Mouse (Mus musculus): Measurements from ENCODE around the gene Tm7sf2. TPM values are rescaled to one million over a fixed set of nuclear protein-coding genes. Genes with fewer than 3 reads are reported as not detected.

Gene Tm7sf2
- polyA plus RNA-seq, 1 experiment from 2014 or later = 37.3 TPM

DNA sequence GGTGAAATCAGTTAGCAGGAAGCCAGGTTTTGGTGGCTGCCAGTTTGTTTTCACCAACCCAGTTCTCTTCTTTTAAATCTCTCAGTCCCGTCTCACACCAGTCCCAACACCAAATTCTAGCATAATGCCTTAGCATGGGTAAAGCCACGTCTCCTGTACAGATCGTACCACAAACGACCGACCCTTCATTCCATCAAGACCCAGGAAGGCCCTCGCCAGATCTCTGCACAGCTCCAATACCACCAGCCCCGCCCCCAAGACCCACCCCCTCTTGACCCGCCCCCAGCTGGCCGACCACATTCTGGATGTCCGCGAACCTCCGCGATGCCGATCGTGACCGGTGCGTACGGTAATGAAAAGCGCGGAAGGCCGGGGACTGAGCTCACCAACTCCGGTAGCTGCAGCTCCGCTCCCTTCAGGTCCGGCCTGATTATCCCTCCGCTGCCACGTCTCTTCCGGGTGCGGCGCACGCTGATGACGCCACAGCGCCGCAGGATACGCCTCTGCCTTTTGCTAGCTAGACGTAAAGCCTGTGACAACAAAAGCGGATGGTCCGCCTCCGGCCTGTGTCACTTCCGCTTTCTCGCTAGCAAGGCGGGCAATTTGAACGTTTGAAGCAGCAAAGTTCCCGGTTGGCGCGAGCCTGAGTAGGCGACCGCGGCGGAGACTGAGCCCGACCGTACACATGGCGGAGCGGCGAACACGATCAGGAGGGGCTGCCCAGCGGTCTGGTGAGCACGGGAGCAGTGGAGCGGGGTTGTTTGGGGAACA, 16.5 kb upstream of the Tm7sf2 start, which contains the start of the genes Zfpl1 and Cdca5:
Zfpl1 (minus strand) TSS at position 479 of the 771 bp plus-strand sequence.
Cdca5 (plus strand) TSS at position 506 of the 771 bp plus-strand sequence.
- under 1% methylated on average over 58 of the region's 58 CpGs for WGBS
- peak within 1 kb of the TSS; percentile 89 for H3K27ac ChIP-seq (replicated peaks)

DNA sequence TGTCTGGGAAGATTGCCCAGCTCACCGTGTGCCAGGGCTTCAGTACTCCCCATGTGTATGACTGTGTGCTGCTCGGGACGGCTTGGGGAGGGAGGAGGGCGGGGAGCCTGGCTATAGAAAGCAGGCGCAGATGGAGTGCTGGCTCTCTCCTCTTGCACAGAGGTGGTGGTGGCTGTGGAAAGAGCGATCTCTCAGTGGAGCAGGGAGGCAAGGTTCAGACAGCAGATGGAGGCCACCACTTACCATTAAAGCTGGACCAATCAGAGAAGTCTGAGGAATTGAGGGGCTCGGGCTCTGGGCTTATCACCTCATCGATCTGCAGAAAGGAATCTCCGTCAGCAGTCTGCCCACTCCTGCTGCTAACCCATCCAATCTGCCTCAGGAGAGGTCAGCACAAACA, 14.0 kb upstream of the Tm7sf2 start, which contains the start of gene Gm28374:
Gm28374 (minus strand) TSS at position 101 of the 400 bp plus-strand sequence.
- peak within 1 kb of the TSS; percentile 24; the same call in 1 of the 2 replicates for H3K4me3 ChIP-seq
- peaks cover 33% of the 10 kb centered on the region for H3K4me1 ChIP-seq
- no peaks in the 10 kb centered on the region for H3K27me3 ChIP-seq (ENCODE audit: low read depth, poor library complexity, severe bottlenecking)
- 91% methylated on average over 9 of the region's 9 CpGs for WGBS
- no peak for DNase-seq (ENCODE audit: low spot score)
- no peak within 1 kb of the TSS for H3K27ac ChIP-seq (replicated peaks)
- no peaks in the 10 kb centered on the region for H3K9me3 ChIP-seq (replicated peaks)
- H3K36me3 ChIP-seq = peaks cover 48% of the 10 kb centered on the region

More for the DNA sequence above, 16.5 kb upstream of the Tm7sf2 start, which contains the start of the genes Zfpl1 and Cdca5:
- peak; percentile 97 for DNase-seq (ENCODE audit: low spot score)
- peaks cover 22% of the 10 kb centered on the region for H3K4me1 ChIP-seq
- H3K27me3 ChIP-seq (ENCODE audit: low read depth, poor library complexity, severe bottlenecking) = no peaks in the 10 kb centered on the region
- peak within 1 kb of the TSS; percentile 87 for H3K4me3 ChIP-seq
- H3K36me3 ChIP-seq = peaks cover 68% of the 10 kb centered on the region
- no peaks in the 10 kb centered on the region for H3K9me3 ChIP-seq (replicated peaks)

- no peaks in the 10 kb centered on the region for H3K9me3 ChIP-seq (replicated peaks)
- no peak within 1 kb of the TSS for H3K27ac ChIP-seq (replicated peaks)
- H3K4me3 ChIP-seq = peak within 1 kb of the TSS; percentile 4; the same call in 1 of the 2 replicates
- H3K27me3 ChIP-seq (ENCODE audit: low read depth, poor library complexity, severe bottlenecking) = no peaks in the 10 kb centered on the region
- peaks cover 41% of the 10 kb centered on the region for H3K36me3 ChIP-seq
- H3K4me1 ChIP-seq = peaks cover 40% of the 10 kb centered on the region
- 92% methylated on average over 12 of the region's 12 CpGs for WGBS
- DNase-seq (ENCODE audit: low spot score) = no peak
These were observed 11.9 kb upstream of the Tm7sf2 start, which contains the start of gene Tmem262 for GRCm38 (mm10) chr19:6079983-6080480. Tmem262 (plus strand) TSS chr19:6080033.

- Histone ChIP-seq H3K9me3 (replicated peaks) (no peaks in the 10 kb centered on the region), H3K27me3 (ENCODE audit: low read depth, poor library complexity, severe bottlenecking) (no peaks in the 10 kb centered on the region), H3K27ac (replicated peaks) (peak within 1 kb of the TSS; percentile 93), H3K4me3 (peak within 1 kb of the TSS; percentile 70), H3K4me1 (peaks cover 32% of the 10 kb centered on the region), H3K36me3 (peaks cover 54% of the 10 kb centered on the region)
- WGBS = 2% methylated on average over 33 of the region's 33 CpGs
- DNase-seq (ENCODE audit: low spot score) = peak; percentile 87
These were observed 8.6 kb upstream of the Tm7sf2 start, which contains the start of gene Vps51 for GRCm38 (mm10) chr19:6076564-6077393. Vps51 (minus strand) TSS chr19:6077231.

DNA sequence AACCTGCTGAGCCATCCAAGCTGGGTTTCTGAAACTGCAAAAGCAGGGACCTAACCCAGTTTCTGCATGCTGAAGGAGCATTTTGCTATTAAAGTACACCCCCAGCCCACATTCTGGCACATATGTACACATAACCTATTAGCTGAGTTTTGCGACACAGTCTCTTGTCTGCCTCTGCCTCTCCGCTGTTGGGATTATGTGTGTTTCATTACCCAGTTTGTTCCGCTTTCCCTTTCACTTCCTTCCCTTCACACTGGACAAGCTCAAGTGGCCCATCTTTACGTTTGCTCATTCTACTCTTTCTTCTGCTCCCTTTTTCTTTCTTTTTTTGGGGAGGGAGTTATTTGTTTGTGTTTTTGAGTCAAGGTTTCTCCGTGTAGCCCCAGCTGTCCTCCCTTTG, 5.7 kb upstream of the Tm7sf2 start:
- Histone ChIP-seq H3K27ac (replicated peaks) (no peak overlapping the region), H3K9me3 (replicated peaks) (no peaks in the 10 kb centered on the region), H3K4me1 (peaks cover 32% of the 10 kb centered on the region), H3K36me3 (peaks cover 58% of the 10 kb centered on the region), H3K27me3 (ENCODE audit: low read depth, poor library complexity, severe bottlenecking) (no peaks in the 10 kb centered on the region), H3K4me3 (no peak overlapping the region)
- no peak for DNase-seq (ENCODE audit: low spot score)
- 89% methylated on average over 5 of the region's 5 CpGs for WGBS

DNA sequence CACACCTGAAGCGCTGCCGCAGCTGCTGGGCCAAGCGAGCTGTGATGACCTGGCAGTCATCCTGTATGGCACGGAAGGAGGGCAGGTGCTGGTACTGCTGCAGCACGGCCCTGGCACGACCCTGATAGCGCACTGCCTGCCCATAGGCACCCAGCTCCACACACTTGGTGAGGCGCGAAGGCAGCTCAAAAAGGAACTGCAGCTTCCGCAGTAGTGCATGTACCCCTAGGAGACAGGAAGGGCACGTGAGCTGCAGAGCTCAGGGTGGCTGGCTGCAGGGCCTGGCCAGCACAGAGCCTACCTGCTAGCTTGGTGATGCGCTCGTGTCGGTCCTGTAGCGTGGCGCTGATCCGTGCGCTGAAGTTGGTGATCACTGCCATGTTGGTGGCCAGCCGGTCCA, 3.1 kb upstream of the Tm7sf2 start:
- peaks cover 63% of the 10 kb centered on the region for H3K36me3 ChIP-seq
- 96% methylated on average over 19 of the region's 19 CpGs for WGBS
- no peak overlapping the region for H3K27ac ChIP-seq (replicated peaks)
- no peaks in the 10 kb centered on the region for H3K9me3 ChIP-seq (replicated peaks)
- no peak for DNase-seq (ENCODE audit: low spot score)
- H3K4me1 ChIP-seq = peaks cover 38% of the 10 kb centered on the region
- H3K27me3 ChIP-seq (ENCODE audit: low read depth, poor library complexity, severe bottlenecking) = no peaks in the 10 kb centered on the region
- H3K4me3 ChIP-seq = peak overlapping the region; percentile 12; the same call in 1 of the 2 replicates

- Histone ChIP-seq H3K27ac (replicated peaks) (no peak overlapping the region), H3K4me1 (peaks cover 36% of the 10 kb centered on the region), H3K4me3 (peak overlapping the region; percentile 12; the same call in 1 of the 2 replicates), H3K36me3 (peaks cover 63% of the 10 kb centered on the region), H3K9me3 (replicated peaks) (no peaks in the 10 kb centered on the region), H3K27me3 (ENCODE audit: low read depth, poor library complexity, severe bottlenecking) (no peaks in the 10 kb centered on the region)
- WGBS = 91% methylated on average over 31 of the region's 31 CpGs
- DNase-seq (ENCODE audit: low spot score) = no peak
These were observed 2.5 kb upstream of the Tm7sf2 start for GRCm38 (mm10) chr19:6070571-6071250.

- WGBS = 93% methylated on average over 10 of the region's 10 CpGs
- Histone ChIP-seq H3K4me1 (peaks cover 28% of the 10 kb centered on the region), H3K36me3 (peaks cover 56% of the 10 kb centered on the region), H3K27ac (replicated peaks) (no peak overlapping the region), H3K4me3 (no peak overlapping the region), H3K27me3 (ENCODE audit: low read depth, poor library complexity, severe bottlenecking) (no peaks in the 10 kb centered on the region), H3K9me3 (replicated peaks) (no peaks in the 10 kb centered on the region)
- no peak for DNase-seq (ENCODE audit: low spot score)
These were observed 1.7 kb upstream of the Tm7sf2 start for GRCm38 (mm10) chr19:6069851-6070250.

- Histone ChIP-seq H3K4me3 (no peak overlapping the region; the same call in 1 of the 2 replicates), H3K4me1 (peaks cover 26% of the 10 kb centered on the region), H3K36me3 (peaks cover 48% of the 10 kb centered on the region), H3K27ac (replicated peaks) (no peak overlapping the region), H3K27me3 (ENCODE audit: low read depth, poor library complexity, severe bottlenecking) (no peaks in the 10 kb centered on the region), H3K9me3 (replicated peaks) (no peaks in the 10 kb centered on the region)
- no peak for DNase-seq (ENCODE audit: low spot score)
- WGBS = 83% methylated on average over 4 of the region's 4 CpGs
These were observed 778 bp upstream of the Tm7sf2 start for GRCm38 (mm10) chr19:6068951-6069350.

DNA sequence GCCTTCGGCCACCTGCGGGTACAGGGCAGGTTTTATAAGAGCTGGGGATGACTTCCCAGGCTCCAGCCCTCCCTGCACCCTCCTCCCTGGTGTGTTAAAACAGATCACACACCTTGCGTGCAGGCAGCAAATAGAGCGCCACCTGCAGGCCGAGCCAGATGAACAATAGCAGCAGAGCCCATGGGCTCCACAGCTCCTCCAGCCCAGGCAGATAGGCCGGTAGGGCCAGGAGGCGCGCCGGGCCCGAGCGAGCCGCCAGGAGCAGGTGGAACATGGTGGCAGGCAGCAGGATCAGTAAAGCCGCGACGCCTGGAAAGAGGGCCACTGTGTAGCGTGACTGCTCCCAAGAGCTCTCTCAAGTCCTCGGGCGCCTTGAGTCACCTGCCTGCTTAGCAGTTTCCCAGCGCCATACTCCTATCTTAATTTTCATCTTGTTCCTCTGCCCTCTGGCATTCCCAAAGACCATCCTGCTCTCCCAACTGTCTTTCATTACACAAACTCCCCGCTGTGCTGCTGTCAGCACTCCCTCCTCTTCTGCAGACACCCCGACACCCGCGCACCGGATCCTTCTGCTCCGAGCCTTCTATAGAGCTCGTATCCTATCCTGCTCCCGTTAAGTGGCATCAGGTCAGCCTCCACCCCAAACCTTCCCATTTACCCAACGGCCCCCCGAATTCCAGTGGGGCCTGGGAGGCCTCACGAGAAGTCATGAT, 1.0 kb downstream of the Tm7sf2 start:
- H3K36me3 ChIP-seq = peaks cover 45% of the 10 kb centered on the region
- 2% methylated on average over 30 of the region's 30 CpGs for WGBS
- peak overlapping the region; percentile 73 for H3K4me3 ChIP-seq

GRCm38 (mm10) chr19:6066571-6066970, 1.6 kb downstream of the Tm7sf2 start:
- Histone ChIP-seq H3K4me3 (peak overlapping the region; percentile 73), H3K36me3 (peaks cover 44% of the 10 kb centered on the region), H3K27ac (replicated peaks) (peak overlapping the region; percentile 88), H3K27me3 (ENCODE audit: low read depth, poor library complexity, severe bottlenecking) (no peaks in the 10 kb centered on the region), H3K9me3 (replicated peaks) (no peaks in the 10 kb centered on the region), H3K4me1 (peaks cover 46% of the 10 kb centered on the region)
- no peak for DNase-seq (ENCODE audit: low spot score)
- WGBS = 41% methylated on average over 5 of the region's 5 CpGs

More for the DNA sequence above, 1.0 kb downstream of the Tm7sf2 start:
- peaks cover 40% of the 10 kb centered on the region for H3K4me1 ChIP-seq
- no peaks in the 10 kb centered on the region for H3K27me3 ChIP-seq (ENCODE audit: low read depth, poor library complexity, severe bottlenecking)
- peak; percentile 88 for DNase-seq (ENCODE audit: low spot score)
- peak overlapping the region; percentile 88 for H3K27ac ChIP-seq (replicated peaks)
- H3K9me3 ChIP-seq (replicated peaks) = no peaks in the 10 kb centered on the region

All from midbrain, embryonic 10.5 days (tissue).